Mouse (Mus musculus) forebrain, postnatal 0 days (tissue): ENCODE results near the gene Qk. TPM values are rescaled to one million over a fixed set of nuclear protein-coding genes. Genes with fewer than 3 reads are reported as not detected.

ENCODE experiments used
- ATAC-seq: fragments of 200-750 bp; cut with Nextera tagmentation; 2 replicates; pipeline ENCODE4 v1.8.0; 2017; ENCODE audit warnings: mild to moderate bottlenecking, moderate library complexity
- DNase-seq: peaks from one replicate; pipeline ENCODE4 v3.0.0-alpha.2; 2015
- H3K27ac ChIP-seq: fragments of 300-500 bp; sonication (generic); 2 replicates; pipeline ENCODE4 v1.5.1; 2014; ENCODE audit warnings: low read depth, mild to moderate bottlenecking, antibody characterized with exemption, low read length, moderate library complexity, mixed read lengths
- H3K27me3 ChIP-seq: fragments of 300-500 bp; sonication (generic); 2 replicates; pipeline ENCODE4 v1.6.1; 2014; ENCODE audit warnings: mild to moderate bottlenecking, low read length, mixed read lengths; ENCODE audit not compliant: insufficient read depth
- H3K36me3 ChIP-seq: fragments of 300-500 bp; sonication (generic); 2 replicates; pipeline ENCODE4 v1.6.1; 2014; ENCODE audit warnings: mild to moderate bottlenecking, moderate library complexity; ENCODE audit not compliant: insufficient read depth
- H3K4me1 ChIP-seq: fragments of 300-500 bp; sonication (generic); 2 replicates; pipeline ENCODE4 v1.6.1; 2014; ENCODE audit warnings: antibody characterized with exemption; ENCODE audit not compliant: insufficient read depth
- H3K4me2 ChIP-seq: fragments of 300-500 bp; sonication (generic); 2 replicates; pipeline ENCODE4 v1.6.1; 2014; ENCODE audit warnings: low read depth, mild to moderate bottlenecking, moderate library complexity
- H3K4me3 ChIP-seq: fragments of 300-500 bp; sonication (generic); 2 replicates; pipeline ENCODE4 v1.5.1; 2014; ENCODE audit warnings: low read depth, low read length, mixed read lengths
- H3K9ac ChIP-seq: fragments of 300-500 bp; sonication (generic); 2 replicates; pipeline ENCODE4 v1.6.1; 2014; ENCODE audit warnings: mild to moderate bottlenecking
- H3K9me3 ChIP-seq: fragments of 300-500 bp; sonication (generic); 2 replicates; pipeline ENCODE4 v1.6.1; 2016; ENCODE audit warnings: low read length
- CTCF ChIP-seq: sonication (generic); IDR thresholded peaks from 2 replicates; pipeline ENCODE4 v1.5.1; 2016; ENCODE audit warnings: antibody characterized with exemption, control low read depth, low read depth
- WGBS: fragments of 180-500 bp; shearing (Covaris S2); extraction: QIAGEN DNeasy Blood & Tissue Kit; methylation state at CpG from one replicate; pipeline ENCODE4 v1.1.7; 2014; 5-methylcytosine and 5-hydroxymethylcytosine counted together
- polyA plus RNA-seq: library from polyadenylated mRNA; unstranded; fragments of >200 nt; fragmentation: Nextera tagmentation; extraction: Ambion mirVana; gene quantifications from 2 replicates; pipeline ENCODE4 v1.2.1, GENCODE M21; 2015
- total RNA-seq: library from RNA; depleted of rRNA; stranded (reverse); fragments of >200 nt; gene quantifications from 2 replicates; pipeline ENCODE4 v1.2.3, GENCODE M21; 2014

Qk gene
- total and polyA plus RNA-seq, 2 experiments from 2014 or later = 43.0 to 225 TPM

- Histone ChIP-seq H3K36me3 (no peaks in the 10 kb centered on the region), H3K4me2 (no peak overlapping the region), H3K27ac (0 out of 2 replicates have a peak overlapping the region, but pooled peaks have one; percentile 29), H3K9ac (no peak overlapping the region), H3K9me3 (no peaks in the 10 kb centered on the region), H3K4me1 (0 out of 2 replicates have a peak, but pooled peaks cover 4% of the 10 kb centered on the region), H3K4me3 (no peak overlapping the region), H3K27me3 (no peaks in the 10 kb centered on the region)
- ATAC-seq (peak; percentile 90), DNase-seq (peak; percentile 54)
- TF ChIP-seq CTCF = no peak
- WGBS = 14% methylated on average over 3 of the region's 3 CpGs
These were observed 91.7 kb downstream of the Qk start for GRCm38 (mm10) chr17:10227798-10228538.

- ATAC-seq (no peak), DNase-seq (no peak)
- 63% methylated on average over 5 of the region's 5 CpGs for WGBS
- Histone ChIP-seq H3K4me3 (no peak overlapping the region), H3K9me3 (no peaks in the 10 kb centered on the region), H3K27me3 (no peaks in the 10 kb centered on the region), H3K4me1 (no peaks in the 10 kb centered on the region), H3K9ac (no peak overlapping the region), H3K27ac (no peak overlapping the region), H3K4me2 (no peak overlapping the region), H3K36me3 (peaks cover 4% of the 10 kb centered on the region; the same call in 1 of the 2 replicates)
- TF ChIP-seq CTCF = no peak
These were observed 103.5 kb downstream of the Qk start for GRCm38 (mm10) chr17:10216164-10216563.

GRCm38 (mm10) chr17:10209154-10209777 is 110.4 kb downstream of the Qk start:
- Histone ChIP-seq H3K4me1 (0 out of 2 replicates have a peak, but pooled peaks cover 5% of the 10 kb centered on the region), H3K27me3 (no peaks in the 10 kb centered on the region), H3K4me2 (no peak overlapping the region), H3K27ac (no peak overlapping the region), H3K36me3 (no peaks in the 10 kb centered on the region), H3K4me3 (no peak overlapping the region), H3K9ac (no peak overlapping the region), H3K9me3 (no peaks in the 10 kb centered on the region)
- WGBS = 27% methylated on average over 12 of the region's 12 CpGs
- ATAC-seq (0 out of 2 replicates have a peak, but pooled peaks have one; percentile 2), DNase-seq (no peak)
- no peak for TF ChIP-seq CTCF

GRCm38 (mm10) chr17:10198662-10199061 is 121.0 kb downstream of the Qk start:
- no peaks in the 10 kb centered on the region for H3K27me3 ChIP-seq
- TF ChIP-seq CTCF = no peak
- no peak overlapping the region for H3K27ac ChIP-seq
- H3K4me2 ChIP-seq = no peak overlapping the region
- H3K4me1 ChIP-seq = no peaks in the 10 kb centered on the region
- ATAC-seq (no peak), DNase-seq (no peak)
- H3K9me3 ChIP-seq = no peaks in the 10 kb centered on the region
- no peak overlapping the region for H3K4me3 ChIP-seq
- H3K36me3 ChIP-seq = 0 out of 2 replicates have a peak, but pooled peaks cover 4% of the 10 kb centered on the region
- WGBS = 89% methylated on average over 2 of the region's 2 CpGs
- H3K9ac ChIP-seq = no peak overlapping the region

GRCm38 (mm10) chr17:10198231-10198630 is 121.4 kb downstream of the Qk start:
- DNase-seq (no peak), ATAC-seq (no peak)
- 88% methylated on average over 3 of the region's 3 CpGs for WGBS
- H3K36me3 ChIP-seq = 0 out of 2 replicates have a peak, but pooled peaks cover 4% of the 10 kb centered on the region
- no peaks in the 10 kb centered on the region for H3K4me1 ChIP-seq
- no peak for TF ChIP-seq CTCF
- no peak overlapping the region for H3K9ac ChIP-seq
- H3K9me3 ChIP-seq = no peaks in the 10 kb centered on the region
- H3K4me2 ChIP-seq = no peak overlapping the region
- H3K27me3 ChIP-seq = no peaks in the 10 kb centered on the region
- H3K4me3 ChIP-seq = no peak overlapping the region
- no peak overlapping the region for H3K27ac ChIP-seq

- no peak for DNase-seq
- Histone ChIP-seq H3K27me3 (no peaks in the 10 kb centered on the region), H3K4me3 (no peak overlapping the region), H3K9ac (no peak overlapping the region), H3K4me2 (no peak overlapping the region), H3K36me3 (0 out of 2 replicates have a peak, but pooled peaks cover 4% of the 10 kb centered on the region), H3K27ac (no peak overlapping the region), H3K9me3 (no peaks in the 10 kb centered on the region), H3K4me1 (no peaks in the 10 kb centered on the region)
- no peak for ATAC-seq
- TF ChIP-seq CTCF = no peak
- WGBS = 97% methylated on average over 6 of the region's 6 CpGs
These were observed 124.0 kb downstream of the Qk start for GRCm38 (mm10) chr17:10195703-10196102.

DNA sequence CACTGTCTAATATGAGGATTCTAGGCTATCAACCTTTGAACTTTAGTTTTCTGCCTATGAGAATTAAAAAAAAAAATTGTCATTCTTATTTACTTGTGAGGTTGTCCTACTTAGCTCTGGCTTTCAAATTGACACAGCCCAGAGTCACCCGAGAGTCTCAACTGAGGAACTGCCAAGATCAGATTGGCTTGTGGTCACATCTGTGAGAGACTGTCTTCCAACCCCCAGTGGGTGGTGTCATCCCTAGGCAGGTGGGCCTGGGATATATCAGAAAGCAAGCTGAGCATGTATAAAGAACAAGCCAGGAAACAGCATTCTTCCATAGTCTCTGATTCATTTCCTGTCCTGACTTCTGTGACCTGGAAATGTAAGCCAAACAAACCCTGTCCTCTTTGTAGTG is 128.8 kb downstream of the Qk start:
- Histone ChIP-seq H3K4me3 (no peak overlapping the region), H3K36me3 (no peaks in the 10 kb centered on the region), H3K9ac (no peak overlapping the region), H3K27ac (no peak overlapping the region), H3K9me3 (no peaks in the 10 kb centered on the region), H3K4me2 (no peak overlapping the region), H3K27me3 (no peaks in the 10 kb centered on the region), H3K4me1 (no peaks in the 10 kb centered on the region)
- ATAC-seq (no peak), DNase-seq (no peak)
- WGBS = 81% methylated on average over 1 of the region's 1 CpGs
- no peak for TF ChIP-seq CTCF
